Mouse (Mus musculus) stomach, postnatal 0 days (tissue): ENCODE results near the gene Tob2. TPM values are rescaled to one million over a fixed set of nuclear protein-coding genes. Genes with fewer than 3 reads are reported as not detected.

Experiments used
- ATAC-seq: fragments of 200-750 bp; cut with Nextera tagmentation; 2 replicates; pipeline ENCODE4 v1.8.0; 2017; ENCODE audit not compliant: low FRiP score, low TSS enrichment
- DNase-seq: peaks from one replicate; pipeline ENCODE4 v3.0.0-alpha.2; 2016; ENCODE audit warnings: low spot score
- H3K27ac ChIP-seq: fragments of 300-500 bp; sonication (generic); replicated peaks from 2 replicates; pipeline ENCODE4 v1.5.1; 2014; ENCODE audit warnings: mild to moderate bottlenecking, control low read depth
- H3K27me3 ChIP-seq: fragments of 300-500 bp; sonication (generic); 2 replicates; pipeline ENCODE4 v1.6.1; 2014; ENCODE audit warnings: low read length; ENCODE audit not compliant: control insufficient read depth, insufficient read depth
- H3K36me3 ChIP-seq: fragments of 300-500 bp; sonication (generic); 2 replicates; pipeline ENCODE4 v1.6.1; 2014; ENCODE audit warnings: low read length, mixed read lengths; ENCODE audit not compliant: control insufficient read depth, insufficient read depth
- H3K4me1 ChIP-seq: fragments of 300-500 bp; sonication (generic); replicated peaks from 2 replicates; pipeline ENCODE4 v1.6.1; 2014; ENCODE audit warnings: antibody characterized with exemption; ENCODE audit not compliant: control insufficient read depth, insufficient read depth
- H3K4me2 ChIP-seq: fragments of 300-500 bp; sonication (generic); replicated peaks from 2 replicates; pipeline ENCODE4 v1.6.1; 2014; ENCODE audit warnings: low read depth, mild to moderate bottlenecking, control low read depth, moderate library complexity
- H3K4me3 ChIP-seq: fragments of 300-500 bp; sonication (generic); 2 replicates; pipeline ENCODE4 v1.5.1; 2014; ENCODE audit warnings: low read depth, low read length, control low read depth
- H3K9ac ChIP-seq: fragments of 300-500 bp; sonication (generic); 2 replicates; pipeline ENCODE4 v1.6.1; 2014; ENCODE audit warnings: mild to moderate bottlenecking, low read length, control low read depth, mixed read lengths
- H3K9me3 ChIP-seq: fragments of 300-500 bp; sonication (generic); 2 replicates; pipeline ENCODE4 v1.6.1; 2016; ENCODE audit warnings: low read length; ENCODE audit not compliant: control insufficient read depth
- CTCF ChIP-seq: IDR thresholded peaks from 2 replicates; pipeline ENCODE4 v1.5.1; 2016; ENCODE audit warnings: antibody characterized with exemption, low read depth, mild to moderate bottlenecking, moderate library complexity
- EP300 ChIP-seq: optimal IDR thresholded peaks from 2 replicates; pipeline ENCODE3; 2016; ENCODE audit warnings: antibody characterized with exemption
- WGBS: fragments of 180-500 bp; shearing (Covaris S2); extraction: QIAGEN DNeasy Blood & Tissue Kit; methylation state at CpG from one replicate; pipeline ENCODE4 v1.1.7; 2014; 5-methylcytosine and 5-hydroxymethylcytosine counted together
- polyA plus RNA-seq: library from polyadenylated mRNA; unstranded; fragments of >200 nt; fragmentation: Nextera tagmentation; extraction: Ambion mirVana; gene quantifications from 2 replicates; pipeline ENCODE4 v1.2.1, GENCODE M21; 2015

The Tob2 gene
- polyA plus RNA-seq: 18.8 and 20.5 TPM in 2 replicates

DNA sequence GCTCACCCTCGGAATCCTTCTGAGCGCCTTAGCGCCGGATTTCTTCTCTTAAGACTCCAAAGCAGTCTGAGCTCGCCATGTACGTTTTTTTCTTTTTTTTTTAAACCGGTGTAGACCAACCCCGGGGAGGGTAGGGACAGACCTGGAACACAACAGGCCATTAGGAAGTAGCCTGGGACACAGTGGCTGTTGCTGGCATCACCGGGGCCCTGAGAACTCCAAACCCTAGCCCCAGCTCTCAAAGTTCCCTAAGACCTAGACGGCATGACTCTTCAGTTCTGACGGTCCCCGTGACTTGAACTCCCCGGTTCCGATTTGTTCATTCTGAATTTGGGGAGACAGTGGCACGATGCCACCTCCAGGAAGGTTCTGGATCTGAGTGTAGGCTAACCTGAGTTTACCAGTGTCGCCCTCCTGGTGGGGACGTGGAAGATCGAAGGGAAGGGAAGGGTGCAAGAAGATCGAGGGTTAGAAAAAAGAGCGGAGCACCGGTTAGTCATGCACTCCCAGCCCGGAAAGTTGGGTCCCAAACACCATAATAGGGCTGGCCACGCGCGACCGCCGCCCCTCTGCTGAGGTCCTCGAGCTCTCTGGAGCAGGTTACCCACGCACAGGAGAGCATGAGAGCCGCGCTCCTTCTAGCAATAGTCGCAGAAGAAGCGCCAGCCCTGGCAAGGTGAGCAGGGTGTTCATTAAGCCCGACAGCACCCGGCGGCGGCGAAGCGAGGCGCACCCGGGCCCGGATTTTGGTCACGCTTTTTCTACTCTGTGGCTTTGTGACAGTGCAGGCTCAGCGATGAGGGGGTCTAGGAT is at the start of gene Tob2:
Tob2 (minus strand) TSS at position 280 of the 813 bp plus-strand sequence.
- peak within 1 kb of the TSS; percentile 60 for H3K4me2 ChIP-seq
- peak within 1 kb of the TSS; percentile 98 for H3K27ac ChIP-seq
- peak within 1 kb of the TSS; percentile 84 for H3K4me3 ChIP-seq
- under 1% methylated on average over 44 of the region's 44 CpGs for WGBS
- DNase-seq (peak; percentile 63), ATAC-seq (peak; percentile 13)
- H3K9me3 ChIP-seq: no peaks in the 10 kb centered on the region
- no peaks in the 10 kb centered on the region for H3K36me3 ChIP-seq
- TF ChIP-seq EP300: peak; percentile 49
- peak; percentile 43 for TF ChIP-seq CTCF
- peak within 1 kb of the TSS; percentile 94 for H3K9ac ChIP-seq
- no peaks in the 10 kb centered on the region for H3K27me3 ChIP-seq
- H3K4me1 ChIP-seq: no peaks in the 10 kb centered on the region; the same call in 1 of the 2 replicates

DNA sequence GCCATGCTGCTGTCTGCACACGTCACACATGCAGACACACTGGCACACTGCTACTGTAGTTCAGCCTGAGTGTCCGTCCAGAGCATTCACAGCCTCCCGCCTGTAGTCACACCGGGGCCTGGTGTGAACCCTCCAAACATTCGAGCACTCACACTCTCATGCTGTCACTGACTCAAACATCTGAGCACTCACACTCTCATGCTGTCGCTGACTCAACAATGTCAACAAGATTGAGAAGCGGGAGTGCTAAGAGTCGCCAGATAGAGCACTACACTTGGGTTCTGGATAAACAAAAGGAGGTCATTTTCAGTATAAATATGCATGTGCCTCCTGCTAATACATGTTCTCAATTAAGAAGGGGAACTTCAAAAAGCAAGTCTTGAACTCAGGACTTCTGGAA is 49.4 kb upstream of the Tob2 start:
- ATAC-seq (peak; percentile 66), DNase-seq (peak; percentile 35)
- H3K9ac ChIP-seq: no peak overlapping the region
- no peaks in the 10 kb centered on the region for H3K4me1 ChIP-seq
- H3K36me3 ChIP-seq: peaks cover 39% of the 10 kb centered on the region
- H3K4me3 ChIP-seq: no peak overlapping the region
- no peak overlapping the region for H3K27ac ChIP-seq
- WGBS: 72% methylated on average over 8 of the region's 8 CpGs
- TF ChIP-seq CTCF (no peak), EP300 (no peak)
- H3K27me3 ChIP-seq: no peaks in the 10 kb centered on the region
- no peak overlapping the region for H3K4me2 ChIP-seq
- H3K9me3 ChIP-seq: no peaks in the 10 kb centered on the region

- DNase-seq: peak; percentile 78
- H3K9me3 ChIP-seq: no peaks in the 10 kb centered on the region
- H3K4me3 ChIP-seq: no peak overlapping the region
- H3K36me3 ChIP-seq: peaks cover 38% of the 10 kb centered on the region
- no peaks in the 10 kb centered on the region for H3K27me3 ChIP-seq
- TF ChIP-seq EP300 (no peak), CTCF (peak; percentile 86)
- no peak for ATAC-seq
- H3K4me2 ChIP-seq: no peak overlapping the region
- H3K9ac ChIP-seq: no peak overlapping the region
- no peaks in the 10 kb centered on the region for H3K4me1 ChIP-seq
- H3K27ac ChIP-seq: no peak overlapping the region
- WGBS: 38% methylated on average over 2 of the region's 2 CpGs
Measured at GRCm38 (mm10) chr15:81904939-81905338, 46.3 kb upstream of the Tob2 start.

- H3K4me2 ChIP-seq: no peak overlapping the region
- peaks cover 19% of the 10 kb centered on the region; the same call in 1 of the 2 replicates for H3K36me3 ChIP-seq
- H3K27ac ChIP-seq: no peak overlapping the region
- TF ChIP-seq CTCF (no peak), EP300 (no peak)
- ATAC-seq (no peak), DNase-seq (no peak)
- no peaks in the 10 kb centered on the region for H3K27me3 ChIP-seq
- H3K4me1 ChIP-seq: no peaks in the 10 kb centered on the region
- WGBS: 78% methylated on average over 2 of the region's 2 CpGs
- no peak overlapping the region for H3K4me3 ChIP-seq
- no peaks in the 10 kb centered on the region for H3K9me3 ChIP-seq
- H3K9ac ChIP-seq: no peak overlapping the region
Measured at GRCm38 (mm10) chr15:81898751-81899150, 40.2 kb upstream of the Tob2 start.

DNA sequence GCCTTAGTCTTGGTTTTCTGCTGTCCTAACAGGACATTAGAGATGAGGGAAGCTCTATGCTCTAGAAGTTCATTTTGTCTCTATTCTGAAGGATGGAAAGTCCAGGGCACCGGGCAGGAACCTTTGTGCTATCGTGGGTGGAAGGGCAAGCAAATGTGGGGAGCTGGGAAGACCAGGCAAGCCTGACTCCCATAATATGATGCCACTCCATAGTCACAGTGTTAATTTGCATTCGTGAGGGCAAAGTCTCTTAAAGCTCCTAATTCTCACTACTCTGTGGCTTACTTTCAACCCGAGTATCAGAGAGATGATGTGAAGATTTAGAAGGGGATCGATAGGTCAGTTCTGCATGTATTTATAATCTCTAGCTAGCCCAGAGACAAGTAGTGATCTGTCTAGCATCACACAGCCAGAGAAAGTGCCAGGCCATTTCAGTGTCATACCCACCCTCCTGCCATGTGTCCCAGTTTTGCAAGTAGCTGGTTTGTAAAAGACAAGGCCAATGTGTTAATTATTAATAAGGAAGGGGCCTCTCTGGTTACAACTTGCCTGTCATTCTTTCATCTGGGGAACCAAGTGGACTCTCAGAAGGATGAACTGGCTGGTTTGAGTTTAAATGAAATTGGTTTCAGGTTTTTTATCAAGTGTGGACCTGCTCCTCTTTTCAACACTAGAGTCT is 39.1 kb upstream of the Tob2 start:
- TF ChIP-seq EP300: no peak
- TF ChIP-seq CTCF: no peak
- Histone ChIP-seq H3K4me2 (no peak overlapping the region), H3K27ac (no peak overlapping the region), H3K4me1 (no peaks in the 10 kb centered on the region), H3K4me3 (no peak overlapping the region), H3K36me3 (peaks cover 17% of the 10 kb centered on the region; the same call in 1 of the 2 replicates), H3K9me3 (no peaks in the 10 kb centered on the region), H3K9ac (no peak overlapping the region), H3K27me3 (no peaks in the 10 kb centered on the region)
- DNase-seq (no peak), ATAC-seq (no peak)
- 77% methylated on average over 5 of the region's 5 CpGs for WGBS

DNA sequence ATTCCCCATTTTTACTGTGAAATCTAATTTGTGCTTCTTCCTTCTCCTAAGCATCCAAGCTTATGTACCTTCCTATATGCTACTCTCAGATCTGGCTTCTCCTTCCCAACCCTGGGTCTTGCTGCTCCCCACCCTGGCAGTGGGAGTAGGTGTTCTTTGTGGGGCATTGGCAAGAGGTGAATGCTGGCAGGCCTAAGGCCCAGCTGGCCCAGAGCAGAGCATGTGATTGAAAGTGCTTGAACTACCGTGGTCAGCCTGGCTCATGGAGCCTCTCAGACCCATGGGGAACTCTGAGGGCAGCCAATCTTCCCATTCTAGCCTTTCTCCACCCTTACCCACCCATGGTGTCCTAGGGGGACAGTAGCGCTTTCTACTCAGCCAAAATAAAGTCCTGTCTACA is 37.8 kb upstream of the Tob2 start:
- H3K9me3 ChIP-seq: no peaks in the 10 kb centered on the region
- no peaks in the 10 kb centered on the region for H3K4me1 ChIP-seq
- no peak for ATAC-seq
- WGBS: 94% methylated on average over 2 of the region's 2 CpGs
- H3K4me2 ChIP-seq: no peak overlapping the region
- peaks cover 18% of the 10 kb centered on the region for H3K36me3 ChIP-seq
- H3K27ac ChIP-seq: no peak overlapping the region
- H3K9ac ChIP-seq: no peak overlapping the region
- H3K27me3 ChIP-seq: no peaks in the 10 kb centered on the region
- H3K4me3 ChIP-seq: no peak overlapping the region
- TF ChIP-seq CTCF (no peak), EP300 (no peak)
- DNase-seq: no peak
